Mouse (Mus musculus) layer of hippocampus, adult 9-11 months (tissue): ENCODE data around the gene Cmas.
A peak's percentile ranks its signal among the peaks of the same experiment; 100 is the strongest.

Source experiments
- DNase-seq: peaks from one replicate; pipeline ENCODE4 v3.0.0; 2022

Cmas gene

GRCm38 (mm10) chr6:142752331-142753246 lies 3.9 kb upstream of the Cmas start:
- no peak for DNase-seq

- no peak for DNase-seq
Measured at GRCm38 (mm10) chr6:142757334-142757965, 964 bp downstream of the Cmas start.

GRCm38 (mm10) chr6:142757976-142758375 lies 1.5 kb downstream of the Cmas start:
- DNase-seq, result no peak

- DNase-seq, result no peak
Measured at GRCm38 (mm10) chr6:142758562-142758961, 2.1 kb downstream of the Cmas start.

- no peak for DNase-seq
Measured at GRCm38 (mm10) chr6:142759633-142760032, 3.1 kb downstream of the Cmas start.

- no peak for DNase-seq
Measured at GRCm38 (mm10) chr6:142764933-142765332, 8.4 kb downstream of the Cmas start.

GRCm38 (mm10) chr6:142767305-142767704 lies 10.8 kb downstream of the Cmas start:
- DNase-seq, result no peak

GRCm38 (mm10) chr6:142769896-142770295 lies 13.4 kb downstream of the Cmas start:
- no peak for DNase-seq

GRCm38 (mm10) chr6:142771643-142772042 lies 15.2 kb downstream of the Cmas start:
- DNase-seq, result no peak

GRCm38 (mm10) chr6:142773566-142773965 lies 17.1 kb downstream of the Cmas start:
- no peak for DNase-seq

- no peak for DNase-seq
Measured at GRCm38 (mm10) chr6:142776935-142777334, 20.4 kb downstream of the Cmas start.

- peak; percentile 58 for DNase-seq
Measured at GRCm38 (mm10) chr6:142779045-142779811, 22.7 kb downstream of the Cmas start.

GRCm38 (mm10) chr6:142779812-142780573 lies 23.5 kb downstream of the Cmas start:
- DNase-seq, result no peak

- no peak for DNase-seq
Measured at GRCm38 (mm10) chr6:142780574-142781033, 24.1 kb downstream of the Cmas start.

- DNase-seq, result no peak
Measured at GRCm38 (mm10) chr6:142781286-142781685, 24.8 kb downstream of the Cmas start.

GRCm38 (mm10) chr6:142785343-142785742 lies 28.9 kb downstream of the Cmas start:
- no peak for DNase-seq

GRCm38 (mm10) chr6:142786106-142786505 lies 29.6 kb downstream of the Cmas start:
- no peak for DNase-seq

GRCm38 (mm10) chr6:142788042-142788987 lies 31.8 kb downstream of the Cmas start:
- DNase-seq, result no peak

GRCm38 (mm10) chr6:142789736-142790135 lies 33.2 kb downstream of the Cmas start:
- no peak for DNase-seq

GRCm38 (mm10) chr6:142792241-142792968 lies 35.9 kb downstream of the Cmas start:
- DNase-seq, result no peak

- DNase-seq, result no peak
Measured at GRCm38 (mm10) chr6:142793468-142793867, 37.0 kb downstream of the Cmas start.
